Mouse (Mus musculus): ENCODE measurements around the gene Hydin. TPM values are rescaled to one million over a fixed set of nuclear protein-coding genes. Genes with fewer than 3 reads are reported as not detected.

Gene Hydin
- total and polyA plus RNA-seq, 2 experiments from 2014 or later, result 0.39 to 0.73 TPM

DNA sequence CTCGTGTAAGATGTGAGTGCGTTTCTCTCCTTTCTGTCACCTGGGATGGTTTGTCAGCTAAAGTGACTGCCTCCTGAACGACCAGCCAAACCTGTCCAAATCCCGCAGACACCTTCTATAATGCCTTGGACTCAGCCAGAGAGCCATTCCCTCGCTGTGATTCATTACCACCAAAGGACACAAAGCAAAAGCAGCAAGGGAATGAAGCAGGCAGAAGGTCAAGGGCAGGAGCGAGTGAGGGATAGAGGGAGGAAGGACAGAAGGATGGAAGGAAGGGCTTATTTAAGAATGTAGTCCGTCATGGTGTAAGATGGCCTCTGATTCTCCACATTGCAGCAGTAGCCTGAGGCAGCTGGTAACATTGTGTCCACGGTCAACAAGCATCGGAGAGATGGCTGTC is 229.5 kb downstream of the Hydin start:
- DNase-seq (ENCODE audit: low spot score) (no peak), ATAC-seq (no peak)
- no peak overlapping the region for H3K9ac ChIP-seq (replicated peaks; ENCODE audit: low read length)
- no peak overlapping the region for H3K27ac ChIP-seq
- WGBS, result 78% methylated on average over 9 of the region's 9 CpGs
- H3K9me3 ChIP-seq (ENCODE audit: low read length), result no peaks in the 10 kb centered on the region
- H3K36me3 ChIP-seq (ENCODE audit: insufficient read depth, low read length), result no peaks in the 10 kb centered on the region
- H3K4me3 ChIP-seq (ENCODE audit: low read length), result no peak overlapping the region
- no peaks in the 10 kb centered on the region for H3K27me3 ChIP-seq (ENCODE audit: insufficient read depth, low read length)
- no peak for TF ChIP-seq CTCF (IDR thresholded peaks at IDR 0.05; ENCODE audit: low read depth)
- H3K4me1 ChIP-seq (ENCODE audit: insufficient read depth, low read length), result no peaks in the 10 kb centered on the region
- H3K4me2 ChIP-seq (ENCODE audit: low read depth, low read length), result no peak overlapping the region

DNA sequence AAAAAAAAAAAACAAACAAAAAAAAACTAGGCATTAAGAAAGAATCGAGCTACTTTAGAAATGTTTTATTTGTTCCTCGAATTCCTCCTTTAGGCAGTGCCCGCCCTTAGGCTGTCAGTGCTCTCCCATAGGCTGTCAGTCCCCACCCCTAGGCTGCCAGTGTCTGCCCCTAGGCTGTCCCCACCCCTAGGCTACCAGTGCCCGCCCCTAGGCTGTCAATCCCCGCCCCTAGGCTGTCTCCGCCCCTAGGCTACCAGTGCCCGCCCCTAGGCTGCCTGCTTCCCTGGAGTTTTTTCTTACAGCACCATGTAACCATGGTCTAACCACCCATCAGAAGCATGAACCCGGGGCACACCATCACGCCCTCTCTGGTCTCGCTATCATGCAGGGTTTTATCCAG is 233.5 kb downstream of the Hydin start:
- Histone ChIP-seq H3K4me1 (ENCODE audit: insufficient read depth, low read length) (no peaks in the 10 kb centered on the region), H3K4me2 (ENCODE audit: low read depth, low read length) (no peak overlapping the region), H3K27me3 (ENCODE audit: insufficient read depth, low read length) (no peaks in the 10 kb centered on the region), H3K27ac (no peak overlapping the region), H3K9me3 (ENCODE audit: low read length) (no peaks in the 10 kb centered on the region), H3K36me3 (ENCODE audit: insufficient read depth, low read length) (no peaks in the 10 kb centered on the region), H3K9ac (replicated peaks; ENCODE audit: low read length) (no peak overlapping the region), H3K4me3 (ENCODE audit: low read length) (no peak overlapping the region)
- 44% methylated on average over 10 of the region's 10 CpGs for WGBS
- peak; percentile 66; the same call in 1 of the 2 replicates for ATAC-seq
- no peak for DNase-seq (ENCODE audit: low spot score)
- no peak for TF ChIP-seq CTCF (IDR thresholded peaks at IDR 0.05; ENCODE audit: low read depth)

DNA sequence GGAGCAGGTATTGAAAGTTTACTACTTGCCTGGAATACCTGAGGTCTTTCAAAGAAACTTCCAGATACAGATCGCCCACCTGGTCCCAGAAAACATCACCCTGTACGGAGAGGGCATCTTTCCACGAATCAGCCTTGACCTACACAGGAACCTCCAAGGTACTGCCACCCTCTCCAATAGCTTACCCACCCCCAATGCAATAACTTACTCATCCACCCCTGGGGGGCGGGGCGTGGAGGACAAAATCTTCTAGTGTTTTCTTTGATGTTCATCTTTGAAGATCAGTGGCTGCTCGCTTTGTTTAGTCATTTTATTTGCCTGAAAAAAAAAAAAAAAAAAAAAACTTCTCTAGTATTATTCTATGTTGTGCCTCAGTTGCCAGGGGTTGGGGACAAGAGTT is 233.9 kb downstream of the Hydin start:
- no peaks in the 10 kb centered on the region for H3K4me1 ChIP-seq (ENCODE audit: insufficient read depth, low read length)
- no peak overlapping the region for H3K4me2 ChIP-seq (ENCODE audit: low read depth, low read length)
- H3K27me3 ChIP-seq (ENCODE audit: insufficient read depth, low read length), result no peaks in the 10 kb centered on the region
- no peak for TF ChIP-seq CTCF (IDR thresholded peaks at IDR 0.05; ENCODE audit: low read depth)
- H3K36me3 ChIP-seq (ENCODE audit: insufficient read depth, low read length), result no peaks in the 10 kb centered on the region
- H3K4me3 ChIP-seq (ENCODE audit: low read length), result no peak overlapping the region
- H3K9ac ChIP-seq (replicated peaks; ENCODE audit: low read length), result no peak overlapping the region
- DNase-seq (ENCODE audit: low spot score), result no peak
- H3K9me3 ChIP-seq (ENCODE audit: low read length), result no peaks in the 10 kb centered on the region
- ATAC-seq, result no peak
- 81% methylated on average over 6 of the region's 6 CpGs for WGBS
- H3K27ac ChIP-seq, result no peak overlapping the region

DNA sequence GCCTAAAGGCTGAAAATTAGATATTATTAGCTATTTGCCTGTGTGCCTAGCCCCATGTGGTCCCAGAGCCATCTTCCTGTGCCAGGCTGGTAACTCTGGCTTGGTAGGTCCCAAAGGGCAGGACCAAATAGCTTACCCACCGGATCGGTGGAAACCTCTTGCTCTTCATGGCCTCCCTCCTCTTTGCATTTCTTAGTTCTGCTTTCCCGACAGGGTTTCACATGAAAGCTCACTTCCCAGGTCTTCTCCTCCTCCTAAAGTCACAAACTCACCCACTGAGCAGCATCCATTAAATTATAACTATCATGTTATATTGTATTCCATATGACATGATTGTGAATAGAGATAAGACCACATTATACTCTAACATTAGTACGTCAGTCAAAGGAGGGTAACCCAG is 234.6 kb downstream of the Hydin start:
- no peaks in the 10 kb centered on the region for H3K36me3 ChIP-seq (ENCODE audit: insufficient read depth, low read length)
- no peak overlapping the region for H3K4me3 ChIP-seq (ENCODE audit: low read length)
- no peak for TF ChIP-seq CTCF (IDR thresholded peaks at IDR 0.05; ENCODE audit: low read depth)
- no peaks in the 10 kb centered on the region for H3K9me3 ChIP-seq (ENCODE audit: low read length)
- H3K27ac ChIP-seq, result no peak overlapping the region
- DNase-seq (ENCODE audit: low spot score) (no peak), ATAC-seq (no peak)
- H3K27me3 ChIP-seq (ENCODE audit: insufficient read depth, low read length), result no peaks in the 10 kb centered on the region
- H3K4me2 ChIP-seq (ENCODE audit: low read depth, low read length), result no peak overlapping the region
- H3K9ac ChIP-seq (replicated peaks; ENCODE audit: low read length), result no peak overlapping the region
- WGBS, result 75% methylated on average over 4 of the region's 4 CpGs
- no peaks in the 10 kb centered on the region for H3K4me1 ChIP-seq (ENCODE audit: insufficient read depth, low read length)

DNA sequence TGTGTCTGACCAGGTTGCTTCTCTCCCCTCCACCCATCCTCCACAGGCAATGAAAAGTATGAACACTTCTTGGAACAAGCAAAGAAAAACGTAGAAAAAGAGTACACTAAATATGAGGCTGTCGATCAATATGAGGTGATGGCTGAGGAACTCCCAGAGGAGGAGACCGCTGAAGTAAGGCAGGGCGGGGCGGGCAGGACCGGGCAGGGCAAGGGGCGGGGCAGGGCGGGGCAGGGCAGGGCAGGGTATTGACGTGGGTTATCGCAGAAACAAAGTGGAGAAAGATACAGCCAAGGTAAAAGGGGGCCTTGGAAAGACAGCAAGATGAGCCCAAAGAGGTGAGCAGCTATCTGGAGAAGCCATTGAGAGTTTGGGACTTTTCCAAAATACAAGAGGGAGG is 236.1 kb downstream of the Hydin start:
- H3K4me3 ChIP-seq (ENCODE audit: low read length), result no peak overlapping the region
- ATAC-seq (no peak), DNase-seq (ENCODE audit: low spot score) (no peak)
- no peaks in the 10 kb centered on the region for H3K36me3 ChIP-seq (ENCODE audit: insufficient read depth, low read length)
- no peaks in the 10 kb centered on the region for H3K27me3 ChIP-seq (ENCODE audit: insufficient read depth, low read length)
- H3K9ac ChIP-seq (replicated peaks; ENCODE audit: low read length), result no peak overlapping the region
- H3K4me2 ChIP-seq (ENCODE audit: low read depth, low read length), result no peak overlapping the region
- TF ChIP-seq CTCF (IDR thresholded peaks at IDR 0.05; ENCODE audit: low read depth), result no peak
- H3K4me1 ChIP-seq (ENCODE audit: insufficient read depth, low read length), result no peaks in the 10 kb centered on the region
- no peaks in the 10 kb centered on the region for H3K9me3 ChIP-seq (ENCODE audit: low read length)
- no peak overlapping the region for H3K27ac ChIP-seq
- WGBS, result 14% methylated on average over 10 of the region's 10 CpGs

DNA sequence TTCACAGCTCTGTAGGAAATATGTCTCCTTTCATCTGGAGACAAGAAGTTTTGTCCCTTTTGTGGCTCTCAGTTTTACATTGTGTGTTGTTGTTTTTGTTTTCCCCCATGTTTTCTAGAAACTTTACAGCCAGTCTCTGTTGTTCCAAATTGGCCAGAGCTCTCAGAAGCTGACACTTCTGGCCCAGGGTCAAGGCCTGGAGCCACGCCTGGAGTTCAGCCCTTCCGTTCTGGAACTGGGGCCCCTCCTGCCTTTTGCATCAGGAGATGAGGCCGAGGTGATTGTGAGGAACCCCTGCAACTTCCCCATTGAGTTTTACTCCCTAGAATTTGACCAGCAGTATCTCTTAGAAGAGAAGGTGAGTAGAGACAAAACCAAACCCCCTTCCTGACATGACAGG is 242.0 kb downstream of the Hydin start:
- Histone ChIP-seq H3K27me3 (ENCODE audit: insufficient read depth, low read length) (no peaks in the 10 kb centered on the region), H3K4me2 (ENCODE audit: low read depth, low read length) (no peak overlapping the region), H3K9ac (replicated peaks; ENCODE audit: low read length) (no peak overlapping the region), H3K36me3 (ENCODE audit: insufficient read depth, low read length) (no peaks in the 10 kb centered on the region), H3K4me1 (ENCODE audit: insufficient read depth, low read length) (no peaks in the 10 kb centered on the region), H3K4me3 (ENCODE audit: low read length) (no peak overlapping the region), H3K27ac (no peak overlapping the region), H3K9me3 (ENCODE audit: low read length) (peaks cover 3% of the 10 kb centered on the region; the same call in 1 of the 2 replicates)
- ATAC-seq (no peak), DNase-seq (ENCODE audit: low spot score) (peak; percentile 49)
- WGBS, result 48% methylated on average over 3 of the region's 3 CpGs
- TF ChIP-seq CTCF (IDR thresholded peaks at IDR 0.05; ENCODE audit: low read depth), result no peak

DNA sequence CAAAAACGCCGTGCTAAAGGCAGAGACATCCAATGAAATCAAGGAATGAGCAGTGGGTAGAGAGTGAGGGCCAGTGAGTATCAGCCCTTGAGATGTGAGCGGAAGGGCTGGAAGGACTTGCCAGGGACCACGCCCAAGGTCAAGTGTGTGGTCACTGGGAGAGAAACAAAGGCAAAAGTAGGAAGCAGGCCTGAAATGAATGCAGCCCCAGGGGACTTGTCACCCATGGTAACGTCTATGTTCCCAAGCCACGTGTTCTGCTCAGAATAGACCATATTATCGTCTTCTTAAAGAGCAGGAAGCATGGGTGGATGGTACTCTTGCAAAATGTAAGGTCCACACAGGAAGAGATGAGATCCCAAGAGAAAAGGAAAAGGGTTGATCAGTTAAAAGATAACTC is 253.0 kb downstream of the Hydin start:
- Histone ChIP-seq H3K9ac (replicated peaks; ENCODE audit: low read length) (no peak overlapping the region), H3K4me2 (ENCODE audit: low read depth, low read length) (no peak overlapping the region), H3K4me3 (ENCODE audit: low read length) (no peak overlapping the region), H3K27me3 (ENCODE audit: insufficient read depth, low read length) (no peaks in the 10 kb centered on the region), H3K4me1 (ENCODE audit: insufficient read depth, low read length) (no peaks in the 10 kb centered on the region), H3K36me3 (ENCODE audit: insufficient read depth, low read length) (no peaks in the 10 kb centered on the region), H3K9me3 (ENCODE audit: low read length) (no peaks in the 10 kb centered on the region), H3K27ac (no peak overlapping the region)
- DNase-seq (ENCODE audit: low spot score), result no peak
- WGBS, result 75% methylated on average over 7 of the region's 7 CpGs
- TF ChIP-seq CTCF (IDR thresholded peaks at IDR 0.05; ENCODE audit: low read depth), result no peak
- ATAC-seq, result no peak

Measured in hindbrain, postnatal 0 days (tissue).